Mouse (Mus musculus): ENCODE measurements around the gene Nes. TPM values are rescaled to one million over a fixed set of nuclear protein-coding genes. Genes with fewer than 3 reads are reported as not detected.

Nes gene
- polyA plus RNA-seq, 1 experiment from 2014 or later = 34.6 TPM

GRCm38 (mm10) chr3:87987633-87988032 is 16.8 kb downstream of the Nes start:
- Histone ChIP-seq H3K27me3 (peaks cover 43% of the 10 kb centered on the region), H3K9me3 (replicated peaks) (no peaks in the 10 kb centered on the region), H3K36me3 (no peaks in the 10 kb centered on the region), H3K9ac (peak overlapping the region; percentile 27), H3K4me1 (peaks cover 57% of the 10 kb centered on the region), H3K4me3 (replicated peaks) (peak overlapping the region; percentile 41), H3K4me2 (peak overlapping the region; percentile 76), H3K27ac (peak overlapping the region; percentile 82)
- WGBS = 1% methylated on average over 15 of the region's 15 CpGs
- peak; percentile 29 for ATAC-seq (replicated peaks; ENCODE audit: low FRiP score)

DNA sequence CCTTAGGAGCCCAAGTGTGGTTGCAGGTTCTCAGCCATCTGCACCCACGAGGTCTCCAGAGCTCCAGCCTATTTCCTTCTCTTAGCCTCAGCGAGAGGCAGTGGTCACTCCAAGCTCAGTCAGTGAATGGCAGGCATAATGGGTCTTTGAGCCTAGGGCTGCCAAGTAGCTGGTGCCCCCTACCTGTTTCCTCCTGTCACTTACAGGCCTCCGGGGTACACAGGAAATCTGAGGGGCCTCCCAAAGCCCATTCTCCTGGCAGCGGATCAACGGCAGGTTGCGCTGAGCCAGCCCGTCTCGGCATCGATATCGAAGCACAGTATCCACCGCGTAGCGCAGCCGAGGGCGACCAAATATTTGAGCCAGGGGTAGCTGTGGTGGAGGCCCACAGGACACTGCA is 17.2 kb downstream of the Nes start:
- H3K36me3 ChIP-seq = no peaks in the 10 kb centered on the region
- peak overlapping the region; percentile 76 for H3K4me2 ChIP-seq
- peaks cover 52% of the 10 kb centered on the region for H3K4me1 ChIP-seq
- WGBS = 2% methylated on average over 15 of the region's 15 CpGs
- peak overlapping the region; percentile 41 for H3K4me3 ChIP-seq (replicated peaks)
- no peak for ATAC-seq (replicated peaks; ENCODE audit: low FRiP score)
- H3K9me3 ChIP-seq (replicated peaks) = no peaks in the 10 kb centered on the region
- peaks cover 48% of the 10 kb centered on the region for H3K27me3 ChIP-seq
- H3K9ac ChIP-seq = peak overlapping the region; percentile 27
- no peak overlapping the region for H3K27ac ChIP-seq

- no peak overlapping the region for H3K9ac ChIP-seq
- H3K4me1 ChIP-seq = peaks cover 34% of the 10 kb centered on the region
- peaks cover 66% of the 10 kb centered on the region for H3K27me3 ChIP-seq
- H3K27ac ChIP-seq = no peak overlapping the region
- 28% methylated on average over 10 of the region's 10 CpGs for WGBS
- no peak for ATAC-seq (replicated peaks; ENCODE audit: low FRiP score)
- H3K36me3 ChIP-seq = no peaks in the 10 kb centered on the region
- H3K4me3 ChIP-seq (replicated peaks) = no peak overlapping the region
- H3K4me2 ChIP-seq = no peak overlapping the region
- no peaks in the 10 kb centered on the region for H3K9me3 ChIP-seq (replicated peaks)
These were observed 19.1 kb downstream of the Nes start for GRCm38 (mm10) chr3:87989935-87990334.

DNA sequence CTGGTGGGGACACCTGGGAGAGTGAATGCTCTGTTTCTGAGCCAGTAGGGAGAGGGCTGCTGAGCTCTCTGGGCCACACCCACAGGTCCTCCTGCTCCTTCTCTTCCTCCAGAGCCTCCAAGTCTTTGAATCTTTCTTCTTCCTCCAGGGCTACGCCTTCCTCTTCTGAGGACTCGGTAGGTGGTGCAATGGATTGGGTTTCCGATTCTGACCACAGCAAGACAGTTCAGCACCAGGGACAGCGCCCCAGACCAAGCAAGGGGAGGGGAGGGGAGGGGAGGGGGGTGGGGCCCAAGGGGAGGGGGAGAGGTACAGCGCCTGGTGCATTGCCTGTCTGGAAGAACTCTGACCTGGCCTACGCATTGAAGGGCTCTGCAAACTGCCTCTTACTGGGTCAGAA is 22.6 kb downstream of the Nes start:
- peaks cover 100% of the 10 kb centered on the region for H3K27me3 ChIP-seq
- no peak overlapping the region for H3K4me3 ChIP-seq (replicated peaks)
- no peak overlapping the region for H3K27ac ChIP-seq
- H3K36me3 ChIP-seq = no peaks in the 10 kb centered on the region
- peaks cover 12% of the 10 kb centered on the region for H3K4me1 ChIP-seq
- H3K9ac ChIP-seq = no peak overlapping the region
- H3K9me3 ChIP-seq (replicated peaks) = no peaks in the 10 kb centered on the region
- WGBS = 3% methylated on average over 5 of the region's 6 CpGs
- no peak for ATAC-seq (replicated peaks; ENCODE audit: low FRiP score)
- H3K4me2 ChIP-seq = no peak overlapping the region

GRCm38 (mm10) chr3:87995331-87995730 is 24.5 kb downstream of the Nes start:
- no peak overlapping the region for H3K4me3 ChIP-seq (replicated peaks)
- no peak overlapping the region for H3K4me2 ChIP-seq
- no peaks in the 10 kb centered on the region for H3K9me3 ChIP-seq (replicated peaks)
- no peak overlapping the region for H3K9ac ChIP-seq
- H3K27ac ChIP-seq = no peak overlapping the region
- H3K36me3 ChIP-seq = no peaks in the 10 kb centered on the region
- WGBS = 26% methylated on average over 11 of the region's 11 CpGs
- no peak for ATAC-seq (replicated peaks; ENCODE audit: low FRiP score)
- peaks cover 100% of the 10 kb centered on the region for H3K27me3 ChIP-seq
- H3K4me1 ChIP-seq = peaks cover 25% of the 10 kb centered on the region

DNA sequence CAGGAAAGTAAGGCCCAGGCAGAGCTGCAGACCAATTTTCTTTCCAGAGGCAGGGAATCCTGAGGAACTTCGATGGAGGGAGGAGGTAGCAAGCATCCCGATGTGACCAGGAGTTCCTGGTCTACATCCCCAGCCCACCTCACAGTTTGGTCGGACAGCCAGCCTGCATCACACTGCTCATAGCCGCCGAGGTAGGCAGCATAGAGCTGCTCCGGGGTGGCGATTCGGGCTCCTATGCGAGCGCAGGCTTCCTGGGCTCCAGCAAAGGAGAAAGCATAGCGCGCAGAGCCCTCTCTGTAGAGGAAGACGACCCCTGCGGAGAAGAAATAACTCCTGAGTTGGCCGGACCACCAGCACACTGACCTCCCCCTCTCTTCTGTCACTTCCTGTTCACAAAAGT is 25.5 kb downstream of the Nes start:
- Histone ChIP-seq H3K9me3 (replicated peaks) (no peaks in the 10 kb centered on the region), H3K27ac (no peak overlapping the region), H3K27me3 (peaks cover 100% of the 10 kb centered on the region), H3K9ac (no peak overlapping the region), H3K4me3 (replicated peaks) (peak overlapping the region; percentile 40; the same call in 1 of the 2 replicates), H3K4me1 (peaks cover 30% of the 10 kb centered on the region), H3K36me3 (no peaks in the 10 kb centered on the region), H3K4me2 (peak overlapping the region; percentile 67)
- WGBS = 3% methylated on average over 15 of the region's 15 CpGs
- no peak for ATAC-seq (replicated peaks; ENCODE audit: low FRiP score)

GRCm38 (mm10) chr3:87996971-87997614 is 26.2 kb downstream of the Nes start:
- H3K36me3 ChIP-seq = no peaks in the 10 kb centered on the region
- no peak overlapping the region for H3K27ac ChIP-seq
- WGBS = 1% methylated on average over 49 of the region's 49 CpGs
- peaks cover 30% of the 10 kb centered on the region for H3K4me1 ChIP-seq
- peaks cover 100% of the 10 kb centered on the region for H3K27me3 ChIP-seq
- H3K4me3 ChIP-seq (replicated peaks) = peak overlapping the region; percentile 40
- peak overlapping the region; percentile 67 for H3K4me2 ChIP-seq
- ATAC-seq (replicated peaks; ENCODE audit: low FRiP score) = peak; percentile 40; the same call in 1 of the 2 replicates
- no peak overlapping the region for H3K9ac ChIP-seq
- no peaks in the 10 kb centered on the region for H3K9me3 ChIP-seq (replicated peaks)

DNA sequence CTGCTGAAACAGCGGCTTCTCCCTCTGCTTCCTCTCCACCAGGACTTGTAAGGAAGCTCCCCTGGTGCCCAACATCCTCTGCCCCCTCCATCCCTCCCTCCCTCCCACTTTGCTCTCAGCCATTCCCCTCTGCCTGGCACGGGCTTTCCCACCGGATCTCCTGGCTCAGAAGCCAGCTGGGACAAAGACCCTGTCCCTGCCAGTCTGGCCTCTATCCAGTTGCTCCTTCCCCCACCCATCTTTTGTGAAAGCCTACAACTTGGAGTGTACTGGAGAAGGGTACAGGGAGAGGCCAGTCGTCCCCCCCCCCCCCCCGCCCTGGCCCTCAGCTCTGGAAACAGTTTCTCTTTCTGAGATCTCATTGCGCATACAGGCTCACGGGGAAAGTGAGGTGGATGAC is 27.9 kb downstream of the Nes start:
- no peak overlapping the region for H3K27ac ChIP-seq
- H3K4me2 ChIP-seq = no peak overlapping the region
- ATAC-seq (replicated peaks; ENCODE audit: low FRiP score) = no peak
- H3K4me1 ChIP-seq = peaks cover 30% of the 10 kb centered on the region
- H3K4me3 ChIP-seq (replicated peaks) = no peak overlapping the region
- no peaks in the 10 kb centered on the region for H3K36me3 ChIP-seq
- H3K27me3 ChIP-seq = peaks cover 100% of the 10 kb centered on the region
- H3K9ac ChIP-seq = no peak overlapping the region
- WGBS = under 1% methylated on average over 7 of the region's 7 CpGs
- no peaks in the 10 kb centered on the region for H3K9me3 ChIP-seq (replicated peaks)

GRCm38 (mm10) chr3:87999243-87999895 is 28.5 kb downstream of the Nes start:
- H3K36me3 ChIP-seq = no peaks in the 10 kb centered on the region
- WGBS = 1% methylated on average over 38 of the region's 38 CpGs
- no peak overlapping the region for H3K27ac ChIP-seq
- peaks cover 30% of the 10 kb centered on the region for H3K4me1 ChIP-seq
- H3K4me2 ChIP-seq = peak overlapping the region; percentile 65
- no peak overlapping the region for H3K9ac ChIP-seq
- H3K9me3 ChIP-seq (replicated peaks) = no peaks in the 10 kb centered on the region
- peaks cover 100% of the 10 kb centered on the region for H3K27me3 ChIP-seq
- H3K4me3 ChIP-seq (replicated peaks) = peak overlapping the region; percentile 41
- ATAC-seq (replicated peaks; ENCODE audit: low FRiP score) = no peak

GRCm38 (mm10) chr3:88000181-88000580 is 29.3 kb downstream of the Nes start, which contains the start of gene Bcan:
Bcan (minus strand) TSS chr3:88000230.
- WGBS = under 1% methylated on average over 39 of the region's 39 CpGs
- peaks cover 99% of the 10 kb centered on the region for H3K27me3 ChIP-seq
- 0 out of 2 replicates have a peak within 1 kb of the TSS, but pooled peaks have one; percentile 5 for H3K9ac ChIP-seq
- no peaks in the 10 kb centered on the region for H3K36me3 ChIP-seq
- peak within 1 kb of the TSS; percentile 65 for H3K4me2 ChIP-seq
- no peak for ATAC-seq (replicated peaks; ENCODE audit: low FRiP score)
- H3K9me3 ChIP-seq (replicated peaks) = no peaks in the 10 kb centered on the region
- peak within 1 kb of the TSS; percentile 41 for H3K4me3 ChIP-seq (replicated peaks)
- H3K4me1 ChIP-seq = peaks cover 30% of the 10 kb centered on the region
- no peak within 1 kb of the TSS for H3K27ac ChIP-seq

- Histone ChIP-seq H3K4me1 (peaks cover 30% of the 10 kb centered on the region), H3K4me2 (peak overlapping the region; percentile 65; the same call in 1 of the 2 replicates), H3K27me3 (peaks cover 93% of the 10 kb centered on the region), H3K9me3 (replicated peaks) (no peaks in the 10 kb centered on the region), H3K27ac (no peak overlapping the region), H3K36me3 (no peaks in the 10 kb centered on the region), H3K4me3 (replicated peaks) (peak overlapping the region; percentile 41), H3K9ac (no peak overlapping the region)
- WGBS = 14% methylated on average over 11 of the region's 11 CpGs
- no peak for ATAC-seq (replicated peaks; ENCODE audit: low FRiP score)
These were observed 30.1 kb downstream of the Nes start for GRCm38 (mm10) chr3:88000816-88001595.
